In the genomic region with DNA sequence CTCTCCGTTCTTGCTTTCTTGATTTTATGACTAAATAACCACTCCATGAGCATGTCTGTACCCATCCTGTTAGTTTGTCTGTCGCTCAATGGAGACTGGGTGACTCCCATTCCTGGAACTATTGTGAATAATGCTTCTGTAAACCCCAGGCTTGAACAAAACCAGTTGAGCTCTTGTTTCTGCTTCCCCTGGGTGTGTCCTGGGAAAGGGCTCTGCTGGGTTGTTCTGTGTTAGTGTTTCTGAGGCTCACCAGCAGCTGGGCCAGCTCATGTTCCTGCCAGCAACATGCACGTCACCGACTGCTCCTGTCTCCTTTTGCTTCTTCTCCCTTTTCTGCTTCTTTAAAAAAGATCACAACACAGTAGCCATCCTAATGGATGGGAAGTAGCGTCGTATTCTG, we compare ENCODE assay signal across 27 mouse cellular contexts. TPM values are rescaled to one million over a fixed set of nuclear protein-coding genes. Genes with fewer than 3 reads are reported as not detected.
DNase-seq lines count a peak whose midpoint lies in the region; ATAC-seq lines count a peak whose summit lies in the region.
"Had no signal": no experiment of that assay in that cellular context is flagged by ENCODE, and none has a peak within 500 bp of the region (broad histone marks: within the 10 kb centered on the region; RNA-seq: fewer than 3 reads in every experiment).

No protein-coding gene starts in this region.

- peak; percentile 92 for DNase-seq in heart, adult 11 months
- no peak for DNase-seq in heart, postnatal 14 days
- peak; percentile 28 for DNase-seq in lung, postnatal 25 days (ENCODE audit: low spot score)
- DNase-seq in lung, adult 18-20 months: no peak
- no peak for DNase-seq in right cerebral cortex, postnatal 25 days
- no peak for DNase-seq in heart, postnatal 4 days
- DNase-seq: adrenal gland, adult 8-10 months; cerebellum, adult 11-12 months; cerebellum, adult 8-10 months; gastrocnemius, postnatal 25 days had no signal

- peak overlapping the region; percentile 11; the same call in 1 of the 2 replicates for H3K27ac ChIP-seq in embryonic facial prominence, embryonic 15.5 days (replicated peaks)
- peak overlapping the region; percentile 67 for H3K27ac ChIP-seq in stomach, embryonic 15.5 days
- H3K27ac ChIP-seq: forebrain, embryonic 12.5 days; forebrain, embryonic 15.5 days; heart, adult 2 months; heart, embryonic 10.5 days; heart, embryonic 13.5 days; hindbrain, embryonic 10.5 days; hindbrain, embryonic 13.5 days had no signal

- intact Hi-C loops in heart, postnatal 14 days (cut with DNase I): loop anchor here (1.0 kb wide), 1 partner anchor 52 kb away; no protein-coding TSS in a partner anchor

- no peaks in the 10 kb centered on the region for H3K27me3 ChIP-seq in embryonic facial prominence, embryonic 15.5 days
- H3K27me3 ChIP-seq in stomach, embryonic 15.5 days (replicated peaks): no peaks in the 10 kb centered on the region
- H3K27me3 ChIP-seq: forebrain, embryonic 15.5 days; heart, embryonic 13.5 days had no signal

- H3K36me3 ChIP-seq in embryonic facial prominence, embryonic 15.5 days: no peaks in the 10 kb centered on the region
- H3K36me3 ChIP-seq in stomach, embryonic 15.5 days: no peaks in the 10 kb centered on the region
- H3K36me3 ChIP-seq: forebrain, embryonic 12.5 days; forebrain, embryonic 15.5 days; G1E; heart, embryonic 10.5 days; heart, embryonic 13.5 days; hindbrain, embryonic 10.5 days; hindbrain, embryonic 13.5 days had no signal

- no peak overlapping the region for H3K4me2 ChIP-seq in embryonic facial prominence, embryonic 15.5 days (replicated peaks)
- H3K4me2 ChIP-seq in stomach, embryonic 15.5 days: no peak overlapping the region
- H3K4me2 ChIP-seq: forebrain, embryonic 12.5 days; forebrain, embryonic 15.5 days; heart, embryonic 13.5 days; hindbrain, embryonic 13.5 days had no signal

- no peak for ATAC-seq in embryonic facial prominence, embryonic 15.5 days (ENCODE audit: insufficient number of reproducible peaks, low FRiP score, low TSS enrichment, low read depth)
- ATAC-seq in stomach, embryonic 15.5 days (ENCODE audit: insufficient read depth, low FRiP score, low read depth): no peak
- ATAC-seq: forebrain, embryonic 15.5 days; hindbrain, embryonic 16.5 days; Patski had no signal

- no peak overlapping the region for H3K4me3 ChIP-seq in embryonic facial prominence, embryonic 15.5 days (replicated peaks)
- H3K4me3 ChIP-seq in stomach, embryonic 15.5 days (replicated peaks): no peak overlapping the region
- H3K4me3 ChIP-seq: erythroblast, embryonic 14.5 days; forebrain, embryonic 12.5 days; forebrain, embryonic 15.5 days; heart, adult 2 months; heart, embryonic 10.5 days; heart, embryonic 13.5 days; hindbrain, embryonic 10.5 days; hindbrain, embryonic 13.5 days had no signal

- H3K9ac ChIP-seq in embryonic facial prominence, embryonic 15.5 days: no peak overlapping the region
- no peak overlapping the region for H3K9ac ChIP-seq in stomach, embryonic 15.5 days
- H3K9ac ChIP-seq: forebrain, embryonic 12.5 days; forebrain, embryonic 15.5 days; heart, embryonic 13.5 days; hindbrain, embryonic 13.5 days had no signal

- H3K4me1 ChIP-seq in embryonic facial prominence, embryonic 15.5 days: 0 out of 2 replicates have a peak, but pooled peaks cover 12% of the 10 kb centered on the region
- H3K4me1 ChIP-seq in stomach, embryonic 15.5 days: 0 out of 2 replicates have a peak, but pooled peaks cover 3% of the 10 kb centered on the region
- H3K4me1 ChIP-seq: forebrain, embryonic 12.5 days had no signal

- no peaks in the 10 kb centered on the region for H3K9me3 ChIP-seq in embryonic facial prominence, embryonic 15.5 days (replicated peaks)
- no peaks in the 10 kb centered on the region for H3K9me3 ChIP-seq in stomach, embryonic 15.5 days
- H3K9me3 ChIP-seq: forebrain, embryonic 12.5 days; forebrain, embryonic 15.5 days; G1E; heart, embryonic 10.5 days; heart, embryonic 13.5 days; hindbrain, embryonic 10.5 days; hindbrain, embryonic 13.5 days had no signal

- 71% methylated on average over 6 of the region's 6 CpGs for WGBS in embryonic facial prominence, embryonic 15.5 days
- 44% methylated on average over 6 of the region's 6 CpGs for WGBS in stomach, embryonic 15.5 days

RNA-seq across cellular contexts. Expression of a gene that starts 17.2 kb away (rescaled TPM):
- 10 to 100 TPM; 17.8 to 35.3 TPM for total RNA-seq in heart, postnatal 14 days (2021)
- polyA plus RNA-seq in embryonic facial prominence, embryonic 15.5 days (2015; fragmentation: Nextera tagmentation; extraction: Ambion mirVana): 65.7 and 66.3 TPM in 2 replicates
- 49.7 and 49.9 TPM in 2 replicates for polyA plus RNA-seq in stomach, embryonic 15.5 days (2015; fragmentation: Nextera tagmentation; extraction: Ambion mirVana)
- total RNA-seq in heart, postnatal 4 days (2021): 10 to 100 TPM; 10.1 to 13.4 TPM
- polyA plus RNA-seq: Patski had no signal

RNA-seq across cellular contexts. Expression of a gene that starts 48.5 kb away (rescaled TPM):
- total RNA-seq in heart, postnatal 14 days (2021): not detected
- polyA plus RNA-seq in embryonic facial prominence, embryonic 15.5 days (2015; fragmentation: Nextera tagmentation; extraction: Ambion mirVana): 31.2 and 85.1 TPM in 2 replicates
- polyA plus RNA-seq in stomach, embryonic 15.5 days (2015; fragmentation: Nextera tagmentation; extraction: Ambion mirVana): 0.06 TPM in 1 of 2 replicates, not detected in the other
- total RNA-seq in heart, postnatal 4 days (2021): not detected
- total RNA-seq: adrenal gland, adult 8-10 months; adrenal gland, postnatal 25 days; gastrocnemius, adult 8-10 months; gastrocnemius, postnatal 25 days; heart, adult 2 months; heart, postnatal 25 days had no signal
- polyA plus RNA-seq: erythroblast, embryonic 14.5 days; forebrain, embryonic 15.5 days; gonadal fat pad, adult 2 months; heart, embryonic 10.5 days; heart, embryonic 13.5 days; hindbrain, embryonic 10.5 days; Patski had no signal

Comparison
In these comparisons a context has a peak if more than half of its experiments do, and no peak if none do; other contexts are left out.
1. DNase-seq: peak in heart, adult 11 months (single experiment) and lung, postnatal 25 days (single experiment); none in heart, postnatal 14 days (0 of 2), lung, adult 18-20 months (0 of 2), right cerebral cortex, postnatal 25 days (single experiment) and heart, postnatal 4 days (single experiment).